Mouse (Mus musculus): ENCODE measurements around the gene Slc8b1. TPM values are rescaled to one million over a fixed set of nuclear protein-coding genes. Genes with fewer than 3 reads are reported as not detected.

Slc8b1 gene
- polyA plus RNA-seq, 1 experiment from 2014 or later = 2.4 TPM

- ATAC-seq (ENCODE audit: low FRiP score, low read depth) = no peak
- H3K4me2 ChIP-seq = no peak overlapping the region
- no peaks in the 10 kb centered on the region for H3K9me3 ChIP-seq
- H3K4me1 ChIP-seq (replicated peaks) = peaks cover 30% of the 10 kb centered on the region
- no peak overlapping the region for H3K27ac ChIP-seq (replicated peaks)
- H3K27me3 ChIP-seq = peaks cover 6% of the 10 kb centered on the region
- no peak overlapping the region for H3K9ac ChIP-seq
- H3K36me3 ChIP-seq = no peaks in the 10 kb centered on the region
- no peak overlapping the region for H3K4me3 ChIP-seq
- 85% methylated on average over 9 of the region's 9 CpGs for WGBS
Measured at GRCm38 (mm10) chr5:120514031-120514677, 3.2 kb downstream of the Slc8b1 start.

GRCm38 (mm10) chr5:120514754-120515153, 3.8 kb downstream of the Slc8b1 start:
- H3K27me3 ChIP-seq = peaks cover 6% of the 10 kb centered on the region
- ATAC-seq (ENCODE audit: low FRiP score, low read depth) = no peak
- no peaks in the 10 kb centered on the region for H3K36me3 ChIP-seq
- 20% methylated on average over 4 of the region's 4 CpGs for WGBS
- no peak overlapping the region for H3K4me2 ChIP-seq
- H3K9ac ChIP-seq = no peak overlapping the region
- H3K4me1 ChIP-seq (replicated peaks) = peaks cover 30% of the 10 kb centered on the region
- no peak overlapping the region for H3K4me3 ChIP-seq
- 0 out of 2 replicates have a peak overlapping the region, but pooled peaks have one; percentile 20 for H3K27ac ChIP-seq (replicated peaks)
- no peaks in the 10 kb centered on the region for H3K9me3 ChIP-seq

GRCm38 (mm10) chr5:120515451-120515850, 4.5 kb downstream of the Slc8b1 start:
- ATAC-seq (ENCODE audit: low FRiP score, low read depth) = no peak
- WGBS = 80% methylated on average over 7 of the region's 7 CpGs
- Histone ChIP-seq H3K4me3 (no peak overlapping the region), H3K9me3 (no peaks in the 10 kb centered on the region), H3K4me1 (replicated peaks) (peaks cover 26% of the 10 kb centered on the region), H3K4me2 (no peak overlapping the region), H3K9ac (no peak overlapping the region), H3K27me3 (peaks cover 6% of the 10 kb centered on the region), H3K27ac (replicated peaks) (0 out of 2 replicates have a peak overlapping the region, but pooled peaks have one; percentile 20), H3K36me3 (no peaks in the 10 kb centered on the region)

- no peak for ATAC-seq (ENCODE audit: low FRiP score, low read depth)
- no peaks in the 10 kb centered on the region for H3K9me3 ChIP-seq
- no peak overlapping the region for H3K4me2 ChIP-seq
- no peaks in the 10 kb centered on the region for H3K36me3 ChIP-seq
- H3K27me3 ChIP-seq = peaks cover 6% of the 10 kb centered on the region
- peaks cover 17% of the 10 kb centered on the region for H3K4me1 ChIP-seq (replicated peaks)
- no peak overlapping the region for H3K9ac ChIP-seq
- H3K4me3 ChIP-seq = no peak overlapping the region
- 64% methylated on average over 15 of the region's 15 CpGs for WGBS
- no peak overlapping the region for H3K27ac ChIP-seq (replicated peaks)
Measured at GRCm38 (mm10) chr5:120516221-120516984, 5.4 kb downstream of the Slc8b1 start.

- no peak overlapping the region for H3K27ac ChIP-seq (replicated peaks)
- no peaks in the 10 kb centered on the region for H3K36me3 ChIP-seq
- no peak for ATAC-seq (ENCODE audit: low FRiP score, low read depth)
- 32% methylated on average over 9 of the region's 9 CpGs for WGBS
- peaks cover 3% of the 10 kb centered on the region; the same call in 1 of the 2 replicates for H3K27me3 ChIP-seq
- no peak overlapping the region for H3K4me2 ChIP-seq
- no peaks in the 10 kb centered on the region for H3K9me3 ChIP-seq
- peaks cover 13% of the 10 kb centered on the region for H3K4me1 ChIP-seq (replicated peaks)
- no peak overlapping the region for H3K9ac ChIP-seq
- no peak overlapping the region for H3K4me3 ChIP-seq
Measured at GRCm38 (mm10) chr5:120517552-120517951, 6.6 kb downstream of the Slc8b1 start.

- Histone ChIP-seq H3K9ac (no peak overlapping the region), H3K4me1 (replicated peaks) (no peaks in the 10 kb centered on the region), H3K36me3 (no peaks in the 10 kb centered on the region), H3K4me3 (no peak overlapping the region), H3K27ac (replicated peaks) (no peak overlapping the region), H3K9me3 (no peaks in the 10 kb centered on the region), H3K27me3 (no peaks in the 10 kb centered on the region), H3K4me2 (no peak overlapping the region)
- no peak for ATAC-seq (ENCODE audit: low FRiP score, low read depth)
- 80% methylated on average over 3 of the region's 3 CpGs for WGBS
Measured at GRCm38 (mm10) chr5:120522649-120523048, 11.7 kb downstream of the Slc8b1 start.

GRCm38 (mm10) chr5:120524736-120525135, 13.8 kb downstream of the Slc8b1 start:
- no peaks in the 10 kb centered on the region for H3K27me3 ChIP-seq
- 89% methylated on average over 2 of the region's 2 CpGs for WGBS
- no peak for ATAC-seq (ENCODE audit: low FRiP score, low read depth)

GRCm38 (mm10) chr5:120525737-120526136, 14.8 kb downstream of the Slc8b1 start:
- WGBS = 48% methylated on average over 5 of the region's 5 CpGs
- no peaks in the 10 kb centered on the region for H3K4me1 ChIP-seq (replicated peaks)
- H3K4me2 ChIP-seq = no peak overlapping the region
- no peak for ATAC-seq (ENCODE audit: low FRiP score, low read depth)
- no peaks in the 10 kb centered on the region for H3K27me3 ChIP-seq
- H3K9me3 ChIP-seq = no peaks in the 10 kb centered on the region
- H3K36me3 ChIP-seq = no peaks in the 10 kb centered on the region
- H3K9ac ChIP-seq = no peak overlapping the region
- H3K27ac ChIP-seq (replicated peaks) = no peak overlapping the region
- H3K4me3 ChIP-seq = no peak overlapping the region

More at GRCm38 (mm10) chr5:120524736-120525135, 13.8 kb downstream of the Slc8b1 start:
- Histone ChIP-seq H3K4me1 (replicated peaks) (no peaks in the 10 kb centered on the region), H3K36me3 (no peaks in the 10 kb centered on the region), H3K9ac (no peak overlapping the region), H3K9me3 (no peaks in the 10 kb centered on the region), H3K4me2 (no peak overlapping the region), H3K27ac (replicated peaks) (no peak overlapping the region), H3K4me3 (no peak overlapping the region)

- H3K9ac ChIP-seq = no peak overlapping the region
- no peak for ATAC-seq (ENCODE audit: low FRiP score, low read depth)
- no peak overlapping the region for H3K4me3 ChIP-seq
- H3K27me3 ChIP-seq = no peaks in the 10 kb centered on the region
- no peaks in the 10 kb centered on the region for H3K36me3 ChIP-seq
- 69% methylated on average over 11 of the region's 11 CpGs for WGBS
- H3K4me2 ChIP-seq = no peak overlapping the region
- no peaks in the 10 kb centered on the region for H3K9me3 ChIP-seq
- H3K27ac ChIP-seq (replicated peaks) = no peak overlapping the region
- no peaks in the 10 kb centered on the region for H3K4me1 ChIP-seq (replicated peaks)
Measured at GRCm38 (mm10) chr5:120526311-120526710, 15.3 kb downstream of the Slc8b1 start.

- no peak for ATAC-seq (ENCODE audit: low FRiP score, low read depth)
- WGBS = 88% methylated on average over 18 of the region's 20 CpGs
Measured at GRCm38 (mm10) chr5:120527296-120527964, 16.5 kb downstream of the Slc8b1 start.

GRCm38 (mm10) chr5:120531631-120532030, 20.7 kb downstream of the Slc8b1 start:
- H3K4me1 ChIP-seq (replicated peaks) = peaks cover 15% of the 10 kb centered on the region

More at GRCm38 (mm10) chr5:120527296-120527964, 16.5 kb downstream of the Slc8b1 start:
- Histone ChIP-seq H3K27me3 (no peaks in the 10 kb centered on the region), H3K36me3 (no peaks in the 10 kb centered on the region), H3K9me3 (no peaks in the 10 kb centered on the region), H3K27ac (replicated peaks) (no peak overlapping the region), H3K9ac (no peak overlapping the region), H3K4me3 (no peak overlapping the region), H3K4me1 (replicated peaks) (no peaks in the 10 kb centered on the region), H3K4me2 (no peak overlapping the region)

More at GRCm38 (mm10) chr5:120531631-120532030, 20.7 kb downstream of the Slc8b1 start:
- no peaks in the 10 kb centered on the region for H3K27me3 ChIP-seq
- 91% methylated on average over 8 of the region's 8 CpGs for WGBS
- H3K9ac ChIP-seq = no peak overlapping the region
- no peaks in the 10 kb centered on the region for H3K9me3 ChIP-seq
- H3K4me3 ChIP-seq = no peak overlapping the region
- ATAC-seq (ENCODE audit: low FRiP score, low read depth) = no peak
- H3K4me2 ChIP-seq = no peak overlapping the region
- H3K36me3 ChIP-seq = no peaks in the 10 kb centered on the region
- no peak overlapping the region for H3K27ac ChIP-seq (replicated peaks)

All from hindbrain, embryonic 15.5 days (tissue).